ENCODE assay signal across 13 mouse cellular contexts in genomic region chr16:93819325-93819696, GRCm38 (mm10). TPM values are rescaled to one million over a fixed set of nuclear protein-coding genes. Genes with fewer than 3 reads are reported as not detected.
DNase-seq lines count a peak whose midpoint lies in the region; ATAC-seq and TF ChIP-seq lines count a peak whose summit lies in the region.
"Had no signal": no experiment of that assay in that cellular context is flagged by ENCODE, and none has a peak within 500 bp of the region (broad histone marks: within the 10 kb centered on the region; RNA-seq: fewer than 3 reads in every experiment).

No protein-coding gene starts in this region.

- no peaks in the 10 kb centered on the region for H3K36me3 ChIP-seq in liver, adult 2 months (ENCODE audit: control insufficient read depth, insufficient read depth, low read length)
- no peaks in the 10 kb centered on the region for H3K36me3 ChIP-seq in liver, embryonic 12.5 days
- no peaks in the 10 kb centered on the region for H3K36me3 ChIP-seq in small intestine, adult 2 months (ENCODE audit: control insufficient read depth, insufficient read depth, low read length)
- H3K36me3 ChIP-seq: embryonic facial prominence, embryonic 13.5 days; heart, embryonic 13.5 days; midbrain, embryonic 12.5 days had no signal

- TF ChIP-seq CTCF in liver, adult 2 months (IDR thresholded peaks at IDR 0.05; ENCODE audit: low read depth, low read length) = no peak
- TF ChIP-seq CTCF in small intestine, adult 2 months (IDR thresholded peaks at IDR 0.05; ENCODE audit: extremely low read depth, insufficient read length, insufficient replicate concordance, low read depth, low read length) = no peak

- peak overlapping the region; percentile 59 for H3K4me2 ChIP-seq in liver, embryonic 12.5 days
- H3K4me2 ChIP-seq: embryonic facial prominence, embryonic 13.5 days; forebrain, embryonic 13.5 days; heart, embryonic 13.5 days; midbrain, embryonic 12.5 days had no signal

- DNase-seq in liver, adult 2 months (ENCODE audit: extremely low read depth, low read depth, low spot score) = no peak
- DNase-seq in liver = no peak
- DNase-seq in testis, postnatal 10 days (ENCODE audit: low spot score) = no peak
- DNase-seq: cerebellum, adult 18-20 months; thymus, postnatal 14 days had no signal

- H3K27ac ChIP-seq in liver, adult 2 months (replicated peaks; ENCODE audit: insufficient read depth, low read depth, low read length) = peak overlapping the region; percentile 41; the same call in 1 of the 2 replicates
- peak overlapping the region; percentile 85 for H3K27ac ChIP-seq in liver, embryonic 12.5 days
- peak overlapping the region; percentile 56 for H3K27ac ChIP-seq in small intestine, adult 2 months (ENCODE audit: insufficient read depth, low read depth, low read length)
- H3K27ac ChIP-seq: embryonic facial prominence, embryonic 13.5 days; forebrain, embryonic 13.5 days; heart, embryonic 13.5 days; midbrain, embryonic 12.5 days had no signal

- peaks cover 13% of the 10 kb centered on the region for H3K4me1 ChIP-seq in liver, adult 2 months (ENCODE audit: control insufficient read depth, insufficient read depth, low read length)
- peaks cover 54% of the 10 kb centered on the region for H3K4me1 ChIP-seq in liver, embryonic 12.5 days
- peaks cover 24% of the 10 kb centered on the region; the same call in 1 of the 2 replicates for H3K4me1 ChIP-seq in small intestine, adult 2 months (ENCODE audit: control insufficient read depth, insufficient read depth, insufficient read length, low read length)
- H3K4me1 ChIP-seq: midbrain, embryonic 12.5 days had no signal

- 0 out of 2 replicates have a peak, but pooled peaks have one; percentile 18 for ATAC-seq in erythroblast, adult 5-6 weeks (replicated peaks; ENCODE audit: low FRiP score, poor library complexity, severe bottlenecking)
- ATAC-seq in liver, embryonic 12.5 days = peak; percentile 14; the same call in 1 of the 2 replicates
- ATAC-seq in granulocyte monocyte progenitor cell, adult 5-6 weeks (replicated peaks; ENCODE audit: poor library complexity, severe bottlenecking) = no peak
- ATAC-seq: forebrain, embryonic 13.5 days had no signal

- no peaks in the 10 kb centered on the region for H3K79me2 ChIP-seq in liver, adult 2 months (ENCODE audit: control insufficient read depth, insufficient read depth, low read length)

- no peak for TF ChIP-seq POLR2A in liver, adult 2 months (IDR thresholded peaks at IDR 0.05; ENCODE audit: extremely low read depth, insufficient read depth, low read length)
- no peak for TF ChIP-seq POLR2A in small intestine, adult 2 months (IDR thresholded peaks at IDR 0.05; ENCODE audit: low read depth, low read length)

- H3K4me3 ChIP-seq in liver, adult 2 months (ENCODE audit: insufficient read depth, low read depth, low read length) = no peak overlapping the region
- no peak overlapping the region for H3K4me3 ChIP-seq in liver, embryonic 12.5 days
- H3K4me3 ChIP-seq in small intestine, adult 2 months (ENCODE audit: low read depth, low read length) = no peak overlapping the region
- H3K4me3 ChIP-seq: embryonic facial prominence, embryonic 13.5 days; forebrain, embryonic 13.5 days; heart, embryonic 13.5 days; midbrain, embryonic 12.5 days had no signal

- no peaks in the 10 kb centered on the region for H3K27me3 ChIP-seq in liver, adult 2 months (ENCODE audit: control insufficient read depth, insufficient read depth, low read length)
- no peaks in the 10 kb centered on the region for H3K27me3 ChIP-seq in liver, embryonic 12.5 days (replicated peaks)
- no peaks in the 10 kb centered on the region for H3K27me3 ChIP-seq in small intestine, adult 2 months (ENCODE audit: control insufficient read depth, insufficient read depth, low read length)
- H3K27me3 ChIP-seq: embryonic facial prominence, embryonic 13.5 days; forebrain, embryonic 13.5 days; heart, embryonic 13.5 days; midbrain, embryonic 12.5 days had no signal

- 0 out of 2 replicates have a peak, but pooled peaks cover 3% of the 10 kb centered on the region for H3K9me3 ChIP-seq in liver, embryonic 12.5 days (replicated peaks)

- WGBS in liver, adult 2 months = 86% methylated on average over 4 of the region's 4 CpGs
- WGBS in liver, embryonic 12.5 days (ENCODE audit: insufficient replicate concordance) = 33% methylated on average over 4 of the region's 4 CpGs
- WGBS in small intestine, adult 2 months = 28% methylated on average over 4 of the region's 4 CpGs

- no peak overlapping the region for H3K9ac ChIP-seq in liver, adult 2 months (ENCODE audit: low read depth, low read length)
- peak overlapping the region; percentile 55 for H3K9ac ChIP-seq in liver, embryonic 12.5 days
- H3K9ac ChIP-seq: embryonic facial prominence, embryonic 13.5 days; forebrain, embryonic 13.5 days; heart, embryonic 13.5 days; midbrain, embryonic 12.5 days had no signal

RNA-seq across cellular contexts. Expression of gene Morc3, which starts 12.6 kb away (rescaled TPM):
- total RNA-seq in liver, adult 2 months (2014; rRNA removed) = 22.9 and 26.8 TPM in 2 replicates
- 2.7 and 3.1 TPM in 2 replicates for polyA plus RNA-seq in liver, adult 2 months (2012; rRNA removed)
- total RNA-seq in erythroblast, adult 5-6 weeks (2015; ENCODE audit: low replicate concordance) = 25.7 and 32.3 TPM in 2 replicates
- total RNA-seq in erythroblast, adult 5-6 weeks (2017; ENCODE audit: low replicate concordance) = 55.5 and 63.2 TPM in 2 replicates
- polyA plus RNA-seq in liver, embryonic 12.5 days (2016; fragmentation: Nextera tagmentation; extraction: Ambion mirVana) = 22.6 and 26.3 TPM in 2 replicates
- polyA plus RNA-seq in small intestine, adult 2 months (2012; rRNA removed) = 1.8 and 2.7 TPM in 2 replicates
- total RNA-seq in granulocyte monocyte progenitor cell, adult 5-6 weeks (2014; fragmentation: Nextera tagmentation) = 74.0 and 110 TPM in 2 replicates
- 172 and 330 TPM in 2 replicates for total RNA-seq in granulocyte monocyte progenitor cell, adult 5-6 weeks (2017)
